Mouse (Mus musculus) midbrain, embryonic 10.5 days (tissue): ENCODE data around the gene Sall1. TPM values are rescaled to one million over a fixed set of nuclear protein-coding genes. Genes with fewer than 3 reads are reported as not detected.

ENCODE experiments used
- DNase-seq: peaks from one replicate; pipeline ENCODE4 v3.0.0-alpha.2; 2017; ENCODE audit warnings: low spot score
- H3K27ac ChIP-seq: fragments of 300-500 bp; sonication (generic); replicated peaks from 2 replicates; pipeline ENCODE4 v1.5.1; 2016; ENCODE audit warnings: mild to moderate bottlenecking
- H3K27me3 ChIP-seq: fragments of 300-500 bp; sonication (generic); 2 replicates; pipeline ENCODE4 v1.6.1; 2016; ENCODE audit warnings: low read depth, mild to moderate bottlenecking; ENCODE audit not compliant: poor library complexity, severe bottlenecking
- H3K36me3 ChIP-seq: fragments of 300-500 bp; sonication (generic); 2 replicates; pipeline ENCODE4 v1.6.1; 2016; ENCODE audit warnings: mild to moderate bottlenecking, moderate library complexity
- H3K4me1 ChIP-seq: fragments of 300-500 bp; sonication (generic); 2 replicates; pipeline ENCODE4 v1.6.1; 2016
- H3K4me3 ChIP-seq: fragments of 300-500 bp; sonication (generic); 2 replicates; pipeline ENCODE4 v1.5.1; 2016; ENCODE audit warnings: mild to moderate bottlenecking, moderate library complexity
- H3K9me3 ChIP-seq: fragments of 300-500 bp; sonication (generic); replicated peaks from 2 replicates; pipeline ENCODE4 v1.6.1; 2016; ENCODE audit warnings: mild to moderate bottlenecking
- WGBS: fragments of 180-500 bp; shearing (Covaris S2); methylation state at CpG from one replicate; pipeline ENCODE4 v1.1.7; 2016; 5-methylcytosine and 5-hydroxymethylcytosine counted together
- microRNA-seq: library from miRNA; unstranded; fragments of <30 nt; microRNA quantifications from one replicate; pipeline ENCODE4, GENCODE M21; 2017
- polyA plus RNA-seq: library from polyadenylated mRNA; unstranded; fragments of >200 nt; fragmentation: Nextera tagmentation; extraction: Ambion mirVana; gene quantifications from 2 replicates; pipeline ENCODE4 v1.2.1, GENCODE M21; 2016

Sall1 gene
- polyA plus RNA-seq, 1 experiment from 2014 or later = 15.3 TPM

- H3K9me3 ChIP-seq = no peaks in the 10 kb centered on the region
- 0% methylated on average over 34 of the region's 34 CpGs for WGBS
- peaks cover 62% of the 10 kb centered on the region for H3K4me1 ChIP-seq
- no peaks in the 10 kb centered on the region for H3K36me3 ChIP-seq
- H3K4me3 ChIP-seq = peak overlapping the region; percentile 57
- peak; percentile 78 for DNase-seq
- H3K27ac ChIP-seq = peak overlapping the region; percentile 88
- H3K27me3 ChIP-seq = peaks cover 64% of the 10 kb centered on the region
Measured at GRCm38 (mm10) chr8:89006426-89006825, 37.5 kb downstream of the Sall1 start.

GRCm38 (mm10) chr8:89005797-89006196, 38.2 kb downstream of the Sall1 start:
- peaks cover 67% of the 10 kb centered on the region for H3K27me3 ChIP-seq
- peak overlapping the region; percentile 88 for H3K27ac ChIP-seq
- peaks cover 62% of the 10 kb centered on the region for H3K4me1 ChIP-seq
- no peak for DNase-seq
- 40% methylated on average over 11 of the region's 11 CpGs for WGBS
- H3K4me3 ChIP-seq = peak overlapping the region; percentile 57
- no peaks in the 10 kb centered on the region for H3K36me3 ChIP-seq
- no peaks in the 10 kb centered on the region for H3K9me3 ChIP-seq

DNA sequence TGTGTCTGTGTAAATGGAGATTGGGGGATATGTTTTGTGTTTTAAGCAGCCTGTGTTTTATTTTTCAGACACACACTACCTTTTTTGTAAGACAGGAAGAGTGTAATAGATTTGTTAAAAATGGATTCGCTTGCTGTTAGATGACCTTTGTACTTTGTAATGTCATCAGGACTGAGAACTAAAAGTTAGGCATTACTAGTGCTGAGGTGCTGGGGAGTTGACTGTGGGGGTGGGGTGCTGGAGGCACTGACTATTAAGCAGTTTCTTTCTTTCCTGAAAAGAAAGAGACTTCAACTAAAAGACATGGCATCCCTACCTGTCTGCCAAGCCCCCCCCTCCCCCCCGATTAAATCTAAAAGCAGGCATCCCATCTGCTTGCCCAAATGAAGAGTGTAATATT, 39.9 kb downstream of the Sall1 start:
- WGBS = 16% methylated on average over 2 of the region's 2 CpGs
- Histone ChIP-seq H3K4me1 (peaks cover 59% of the 10 kb centered on the region), H3K27ac (no peak overlapping the region), H3K27me3 (peaks cover 69% of the 10 kb centered on the region), H3K4me3 (no peak overlapping the region), H3K9me3 (no peaks in the 10 kb centered on the region), H3K36me3 (no peaks in the 10 kb centered on the region)
- no peak for DNase-seq

GRCm38 (mm10) chr8:89003336-89003896, 40.5 kb downstream of the Sall1 start:
- Histone ChIP-seq H3K4me3 (no peak overlapping the region), H3K27me3 (peaks cover 63% of the 10 kb centered on the region), H3K27ac (no peak overlapping the region), H3K4me1 (peaks cover 52% of the 10 kb centered on the region), H3K9me3 (no peaks in the 10 kb centered on the region), H3K36me3 (no peaks in the 10 kb centered on the region)
- peak; percentile 34 for DNase-seq
- WGBS = 10% methylated on average over 8 of the region's 8 CpGs

DNA sequence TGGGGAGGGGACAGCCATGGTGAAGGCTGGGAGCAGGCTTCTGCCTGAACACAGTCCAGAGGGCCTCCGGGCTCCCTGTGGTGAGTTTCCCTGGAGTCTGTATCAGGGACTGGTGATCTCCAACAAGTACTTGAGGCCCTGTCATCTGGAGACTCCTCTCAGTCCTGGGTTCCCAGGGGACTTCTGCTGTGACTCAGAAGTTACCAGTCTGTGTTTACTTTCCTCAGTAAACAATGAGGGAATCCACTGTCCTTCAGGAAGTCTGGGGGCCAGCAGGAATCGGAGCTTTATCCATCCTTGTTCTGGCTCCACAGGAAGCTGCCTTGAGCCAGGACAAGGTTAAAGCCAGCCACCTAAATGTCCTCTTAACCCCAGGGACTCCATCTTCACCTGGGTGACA, 41.8 kb downstream of the Sall1 start:
- DNase-seq = no peak
- Histone ChIP-seq H3K27me3 (peaks cover 50% of the 10 kb centered on the region), H3K4me3 (no peak overlapping the region), H3K9me3 (no peaks in the 10 kb centered on the region), H3K36me3 (no peaks in the 10 kb centered on the region), H3K4me1 (peaks cover 40% of the 10 kb centered on the region), H3K27ac (peak overlapping the region; percentile 29; the same call in 1 of the 2 replicates)
- WGBS = 64% methylated on average over 2 of the region's 2 CpGs

DNA sequence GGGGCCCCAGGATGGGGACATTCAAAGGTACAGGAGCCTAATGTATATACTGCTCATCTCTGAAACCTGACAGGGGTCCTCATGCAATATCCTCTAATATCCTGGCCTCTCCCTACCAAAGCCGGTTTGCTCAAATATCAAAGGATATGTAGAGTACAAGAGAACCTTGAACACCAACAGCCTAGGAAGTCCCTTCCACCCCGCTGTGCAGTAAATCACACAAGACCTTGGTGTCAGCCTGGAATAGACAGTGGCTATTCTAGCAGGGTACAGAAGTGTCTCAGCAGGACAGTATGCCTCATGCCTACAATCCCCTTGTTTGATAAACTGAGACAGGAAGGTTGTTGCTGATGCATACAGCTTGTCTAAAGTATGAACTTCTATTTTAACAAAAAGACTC, 46.7 kb downstream of the Sall1 start:
- Histone ChIP-seq H3K9me3 (no peaks in the 10 kb centered on the region), H3K27ac (no peak overlapping the region), H3K36me3 (no peaks in the 10 kb centered on the region), H3K27me3 (peaks cover 39% of the 10 kb centered on the region), H3K4me1 (peaks cover 7% of the 10 kb centered on the region), H3K4me3 (no peak overlapping the region)
- 94% methylated on average over 2 of the region's 2 CpGs for WGBS
- no peak for DNase-seq

DNA sequence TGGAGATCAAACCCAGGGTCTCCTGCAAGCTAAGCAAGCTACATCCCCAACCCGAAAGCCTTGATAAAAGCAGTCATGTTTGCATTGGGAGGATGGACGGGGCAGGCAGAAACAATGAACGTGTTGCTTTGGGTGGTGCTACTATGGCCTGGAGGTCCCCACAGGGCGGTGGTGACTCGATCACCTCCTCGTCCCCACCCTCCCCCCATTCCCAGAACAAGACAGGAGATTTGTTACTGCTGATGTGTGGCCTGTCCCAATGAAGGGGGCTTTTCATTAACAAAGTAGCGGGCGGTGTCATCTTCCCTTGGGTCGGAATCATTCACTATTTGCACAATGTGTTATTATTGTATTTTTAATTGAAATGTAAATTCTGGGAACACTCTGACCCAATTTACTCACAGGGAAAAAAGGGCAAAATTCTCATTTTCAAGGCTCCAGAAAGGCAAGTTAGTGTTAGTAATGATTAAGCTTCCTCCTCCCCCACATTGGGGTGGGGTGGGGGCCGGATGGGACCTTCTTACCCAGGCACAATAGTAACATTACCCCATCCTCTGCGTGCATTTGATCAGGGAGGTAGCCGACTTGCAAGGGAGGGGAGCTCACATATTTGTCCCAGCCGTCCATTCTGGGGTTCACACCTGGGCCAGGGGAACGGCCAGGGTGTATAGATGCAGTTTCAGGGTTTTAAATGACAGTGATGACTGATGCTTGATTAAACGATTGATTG, 52.0 kb downstream of the Sall1 start:
- H3K36me3 ChIP-seq = no peaks in the 10 kb centered on the region
- peaks cover 22% of the 10 kb centered on the region for H3K4me1 ChIP-seq
- 70% methylated on average over 15 of the region's 15 CpGs for WGBS
- no peaks in the 10 kb centered on the region for H3K9me3 ChIP-seq
- no peak overlapping the region for H3K4me3 ChIP-seq
- peaks cover 26% of the 10 kb centered on the region for H3K27me3 ChIP-seq
- H3K27ac ChIP-seq = no peak overlapping the region; the same call in 1 of the 2 replicates
- no peak for DNase-seq

DNA sequence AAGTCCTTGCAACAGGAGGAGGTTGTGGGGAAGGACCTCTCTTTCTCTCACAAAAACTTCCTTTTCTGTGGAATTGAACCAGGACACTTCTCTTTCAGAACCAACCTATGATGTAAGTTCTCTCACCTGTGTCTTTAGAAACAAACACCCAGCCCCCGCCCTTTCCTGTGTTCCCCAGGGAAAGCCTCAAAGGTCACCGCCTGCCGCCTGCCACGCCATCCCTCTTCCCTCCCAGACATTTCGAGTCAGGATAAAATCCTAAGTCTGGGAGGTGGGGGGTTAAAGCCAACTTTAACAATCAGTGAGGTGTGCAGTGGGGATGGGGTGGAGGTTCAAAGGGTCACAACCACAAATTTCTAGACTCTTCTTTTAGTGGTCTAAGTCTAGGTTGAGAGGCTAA, 52.8 kb downstream of the Sall1 start:
- Histone ChIP-seq H3K27ac (no peak overlapping the region), H3K27me3 (peaks cover 28% of the 10 kb centered on the region), H3K4me3 (no peak overlapping the region), H3K36me3 (no peaks in the 10 kb centered on the region), H3K9me3 (no peaks in the 10 kb centered on the region), H3K4me1 (peaks cover 22% of the 10 kb centered on the region)
- no peak for DNase-seq
- 72% methylated on average over 5 of the region's 5 CpGs for WGBS

GRCm38 (mm10) chr8:88989002-88989401, 55.0 kb downstream of the Sall1 start:
- WGBS = 82% methylated on average over 3 of the region's 3 CpGs
- no peak overlapping the region for H3K27ac ChIP-seq
- peaks cover 16% of the 10 kb centered on the region for H3K27me3 ChIP-seq
- peaks cover 25% of the 10 kb centered on the region for H3K4me1 ChIP-seq
- DNase-seq = no peak
- H3K36me3 ChIP-seq = no peaks in the 10 kb centered on the region
- H3K9me3 ChIP-seq = no peaks in the 10 kb centered on the region
- H3K4me3 ChIP-seq = no peak overlapping the region

DNA sequence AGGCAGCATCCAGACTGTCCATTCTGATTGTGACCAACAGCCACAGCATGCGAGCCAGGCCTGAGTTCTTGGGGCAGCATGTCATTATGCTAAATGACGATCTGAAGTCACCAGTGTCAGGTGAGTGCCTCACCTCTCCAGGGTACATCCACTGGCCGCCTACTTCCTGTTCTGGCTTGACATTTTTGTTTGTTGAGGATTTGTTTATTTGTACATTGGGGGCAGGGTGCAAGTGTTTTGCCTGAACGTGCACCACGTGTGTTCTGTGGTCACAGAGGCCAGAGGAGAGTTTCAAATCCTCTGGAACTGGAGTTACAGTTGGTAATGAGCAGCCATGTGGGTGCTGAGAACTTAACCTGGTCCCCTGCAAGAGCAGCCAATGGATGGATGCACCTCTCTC, 60.5 kb downstream of the Sall1 start:
- Histone ChIP-seq H3K4me1 (peaks cover 7% of the 10 kb centered on the region; the same call in 1 of the 2 replicates), H3K9me3 (no peaks in the 10 kb centered on the region), H3K27me3 (0 out of 2 replicates have a peak, but pooled peaks cover 6% of the 10 kb centered on the region), H3K36me3 (no peaks in the 10 kb centered on the region), H3K4me3 (no peak overlapping the region), H3K27ac (no peak overlapping the region)
- DNase-seq = no peak
- 91% methylated on average over 5 of the region's 5 CpGs for WGBS

Small RNA genes within 50 kb of the gene (microRNA-seq; reads per million reads assigned to microRNA genes)
- gene Mir8110 = not detected
